Mouse (Mus musculus): ENCODE measurements around the gene Bsg. TPM values are rescaled to one million over a fixed set of nuclear protein-coding genes. Genes with fewer than 3 reads are reported as not detected.

Bsg gene
- polyA plus RNA-seq, 1 experiment from 2014 or later = 1,079 TPM

GRCm38 (mm10) chr10:79693580-79694378 lies 10.5 kb upstream of the Bsg start:
- no peaks in the 10 kb centered on the region for H3K27me3 ChIP-seq (ENCODE audit: insufficient read depth, low read length)
- 71% methylated on average over 12 of the region's 12 CpGs for WGBS
- H3K9ac ChIP-seq (ENCODE audit: low read depth, low read length) = no peak overlapping the region
- no peak for TF ChIP-seq CTCF (IDR thresholded peaks at IDR 0.05; ENCODE audit: low read depth)
- no peak overlapping the region for H3K27ac ChIP-seq
- H3K9me3 ChIP-seq (replicated peaks; ENCODE audit: low read length) = no peaks in the 10 kb centered on the region
- H3K4me1 ChIP-seq (replicated peaks; ENCODE audit: insufficient read depth, low read length) = peaks cover 6% of the 10 kb centered on the region; the same call in 1 of the 2 replicates
- H3K36me3 ChIP-seq (ENCODE audit: insufficient read depth, low read length) = 0 out of 2 replicates have a peak, but pooled peaks cover 7% of the 10 kb centered on the region
- no peak overlapping the region for H3K4me3 ChIP-seq (replicated peaks; ENCODE audit: low read depth, low read length)
- no peak overlapping the region for H3K4me2 ChIP-seq (ENCODE audit: low read length)
- no peak for ATAC-seq (replicated peaks; ENCODE audit: low FRiP score, low read depth)
- no peak for DNase-seq (ENCODE audit: low spot score)

- H3K4me2 ChIP-seq (ENCODE audit: low read length) = no peak overlapping the region
- H3K27me3 ChIP-seq (ENCODE audit: insufficient read depth, low read length) = no peaks in the 10 kb centered on the region
- TF ChIP-seq CTCF (IDR thresholded peaks at IDR 0.05; ENCODE audit: low read depth) = no peak
- 0 out of 2 replicates have a peak, but pooled peaks cover 1% of the 10 kb centered on the region for H3K36me3 ChIP-seq (ENCODE audit: insufficient read depth, low read length)
- no peak overlapping the region for H3K27ac ChIP-seq
- H3K4me1 ChIP-seq (replicated peaks; ENCODE audit: insufficient read depth, low read length) = peaks cover 6% of the 10 kb centered on the region; the same call in 1 of the 2 replicates
- H3K4me3 ChIP-seq (replicated peaks; ENCODE audit: low read depth, low read length) = no peak overlapping the region
- no peaks in the 10 kb centered on the region for H3K9me3 ChIP-seq (replicated peaks; ENCODE audit: low read length)
- DNase-seq (ENCODE audit: low spot score) (no peak), ATAC-seq (replicated peaks; ENCODE audit: low FRiP score, low read depth) (no peak)
- no peak overlapping the region for H3K9ac ChIP-seq (ENCODE audit: low read depth, low read length)
- 83% methylated on average over 6 of the region's 6 CpGs for WGBS
Observed at GRCm38 (mm10) chr10:79694379-79694655, 10.0 kb upstream of the Bsg start.

GRCm38 (mm10) chr10:79695231-79696128 lies 8.8 kb upstream of the Bsg start:
- H3K9ac ChIP-seq (ENCODE audit: low read depth, low read length) = no peak overlapping the region

GRCm38 (mm10) chr10:79696129-79696651 lies 8.1 kb upstream of the Bsg start:
- DNase-seq (ENCODE audit: low spot score) = peak; percentile 57
- no peaks in the 10 kb centered on the region for H3K27me3 ChIP-seq (ENCODE audit: insufficient read depth, low read length)

More at GRCm38 (mm10) chr10:79695231-79696128, 8.8 kb upstream of the Bsg start:
- Histone ChIP-seq H3K36me3 (ENCODE audit: insufficient read depth, low read length) (no peaks in the 10 kb centered on the region), H3K4me3 (replicated peaks; ENCODE audit: low read depth, low read length) (no peak overlapping the region), H3K4me1 (replicated peaks; ENCODE audit: insufficient read depth, low read length) (peaks cover 6% of the 10 kb centered on the region; the same call in 1 of the 2 replicates), H3K4me2 (ENCODE audit: low read length) (no peak overlapping the region), H3K9me3 (replicated peaks; ENCODE audit: low read length) (no peaks in the 10 kb centered on the region), H3K27me3 (ENCODE audit: insufficient read depth, low read length) (no peaks in the 10 kb centered on the region), H3K27ac (peak overlapping the region; percentile 68)
- peak; percentile 49 for ATAC-seq (replicated peaks; ENCODE audit: low FRiP score, low read depth)
- TF ChIP-seq CTCF (IDR thresholded peaks at IDR 0.05; ENCODE audit: low read depth) = peak; percentile 89
- WGBS = 57% methylated on average over 13 of the region's 13 CpGs
- peak; percentile 90 for DNase-seq (ENCODE audit: low spot score)

GRCm38 (mm10) chr10:79697916-79698315 lies 6.4 kb upstream of the Bsg start:
- Histone ChIP-seq H3K9ac (ENCODE audit: low read depth, low read length) (no peak overlapping the region), H3K4me2 (ENCODE audit: low read length) (no peak overlapping the region), H3K9me3 (replicated peaks; ENCODE audit: low read length) (no peaks in the 10 kb centered on the region), H3K27me3 (ENCODE audit: insufficient read depth, low read length) (no peaks in the 10 kb centered on the region), H3K27ac (no peak overlapping the region), H3K36me3 (ENCODE audit: insufficient read depth, low read length) (no peaks in the 10 kb centered on the region), H3K4me1 (replicated peaks; ENCODE audit: insufficient read depth, low read length) (peaks cover 13% of the 10 kb centered on the region), H3K4me3 (replicated peaks; ENCODE audit: low read depth, low read length) (no peak overlapping the region)
- DNase-seq (ENCODE audit: low spot score) (no peak), ATAC-seq (replicated peaks; ENCODE audit: low FRiP score, low read depth) (no peak)
- 56% methylated on average over 6 of the region's 6 CpGs for WGBS
- no peak for TF ChIP-seq CTCF (IDR thresholded peaks at IDR 0.05; ENCODE audit: low read depth)

More at GRCm38 (mm10) chr10:79696129-79696651, 8.1 kb upstream of the Bsg start:
- no peaks in the 10 kb centered on the region for H3K9me3 ChIP-seq (replicated peaks; ENCODE audit: low read length)
- no peak overlapping the region for H3K4me3 ChIP-seq (replicated peaks; ENCODE audit: low read depth, low read length)
- H3K27ac ChIP-seq = peak overlapping the region; percentile 68
- H3K9ac ChIP-seq (ENCODE audit: low read depth, low read length) = no peak overlapping the region
- no peaks in the 10 kb centered on the region for H3K36me3 ChIP-seq (ENCODE audit: insufficient read depth, low read length)
- H3K4me1 ChIP-seq (replicated peaks; ENCODE audit: insufficient read depth, low read length) = peaks cover 13% of the 10 kb centered on the region
- ATAC-seq (replicated peaks; ENCODE audit: low FRiP score, low read depth) = no peak; the same call in 1 of the 2 replicates
- TF ChIP-seq CTCF (IDR thresholded peaks at IDR 0.05; ENCODE audit: low read depth) = no peak
- WGBS = 35% methylated on average over 9 of the region's 9 CpGs
- no peak overlapping the region for H3K4me2 ChIP-seq (ENCODE audit: low read length)

GRCm38 (mm10) chr10:79698459-79698858 lies 5.8 kb upstream of the Bsg start:
- WGBS = 88% methylated on average over 6 of the region's 6 CpGs
- no peak overlapping the region for H3K9ac ChIP-seq (ENCODE audit: low read depth, low read length)
- H3K4me2 ChIP-seq (ENCODE audit: low read length) = no peak overlapping the region
- H3K27me3 ChIP-seq (ENCODE audit: insufficient read depth, low read length) = no peaks in the 10 kb centered on the region
- no peaks in the 10 kb centered on the region for H3K9me3 ChIP-seq (replicated peaks; ENCODE audit: low read length)
- ATAC-seq (replicated peaks; ENCODE audit: low FRiP score, low read depth) (no peak), DNase-seq (ENCODE audit: low spot score) (no peak)
- H3K27ac ChIP-seq = no peak overlapping the region
- H3K4me1 ChIP-seq (replicated peaks; ENCODE audit: insufficient read depth, low read length) = peaks cover 13% of the 10 kb centered on the region
- no peak overlapping the region for H3K4me3 ChIP-seq (replicated peaks; ENCODE audit: low read depth, low read length)
- TF ChIP-seq CTCF (IDR thresholded peaks at IDR 0.05; ENCODE audit: low read depth) = no peak
- no peaks in the 10 kb centered on the region for H3K36me3 ChIP-seq (ENCODE audit: insufficient read depth, low read length)

Data from kidney, postnatal 0 days (tissue).